Mouse (Mus musculus): Measurements from ENCODE around the gene Clmn. TPM values are rescaled to one million over a fixed set of nuclear protein-coding genes. Genes with fewer than 3 reads are reported as not detected.

Clmn gene
- polyA plus RNA-seq, 1 experiment from 2014 or later = 0.79 TPM

- no peaks in the 10 kb centered on the region for H3K27me3 ChIP-seq (ENCODE audit: control insufficient read depth, insufficient read depth, low read length)
- no peaks in the 10 kb centered on the region for H3K4me1 ChIP-seq (ENCODE audit: control insufficient read depth, insufficient read depth, low read length)
- no peak overlapping the region for H3K27ac ChIP-seq (ENCODE audit: low read depth, low read length)
- H3K4me2 ChIP-seq (ENCODE audit: low read depth, low read length) = no peak overlapping the region
- 93% methylated on average over 7 of the region's 7 CpGs for WGBS
- no peak overlapping the region for H3K4me3 ChIP-seq (ENCODE audit: low read depth, low read length)
- no peaks in the 10 kb centered on the region for H3K36me3 ChIP-seq (ENCODE audit: control insufficient read depth, insufficient read depth, low read length)
- H3K9ac ChIP-seq (replicated peaks; ENCODE audit: low read depth, low read length) = no peak overlapping the region
- H3K9me3 ChIP-seq (ENCODE audit: control insufficient read depth, low read length) = no peaks in the 10 kb centered on the region
- no peak for ATAC-seq (ENCODE audit: low read depth)
These were observed 106.8 kb downstream of the Clmn start for GRCm38 (mm10) chr12:104758066-104758465.

GRCm38 (mm10) chr12:104753686-104754085 is 111.2 kb downstream of the Clmn start:
- no peak for ATAC-seq (ENCODE audit: low read depth)
- Histone ChIP-seq H3K4me3 (ENCODE audit: low read depth, low read length) (no peak overlapping the region), H3K9ac (replicated peaks; ENCODE audit: low read depth, low read length) (no peak overlapping the region), H3K4me2 (ENCODE audit: low read depth, low read length) (no peak overlapping the region), H3K27ac (ENCODE audit: low read depth, low read length) (no peak overlapping the region), H3K9me3 (ENCODE audit: control insufficient read depth, low read length) (no peaks in the 10 kb centered on the region), H3K36me3 (ENCODE audit: control insufficient read depth, insufficient read depth, low read length) (no peaks in the 10 kb centered on the region), H3K27me3 (ENCODE audit: control insufficient read depth, insufficient read depth, low read length) (no peaks in the 10 kb centered on the region), H3K4me1 (ENCODE audit: control insufficient read depth, insufficient read depth, low read length) (peaks cover 22% of the 10 kb centered on the region)
- WGBS = 66% methylated on average over 4 of the region's 4 CpGs

- H3K27ac ChIP-seq (ENCODE audit: low read depth, low read length) = peak within 1 kb of the TSS; percentile 90
- H3K36me3 ChIP-seq (ENCODE audit: control insufficient read depth, insufficient read depth, low read length) = no peaks in the 10 kb centered on the region
- H3K4me3 ChIP-seq (ENCODE audit: low read depth, low read length) = peak within 1 kb of the TSS; percentile 89
- H3K4me2 ChIP-seq (ENCODE audit: low read depth, low read length) = peak within 1 kb of the TSS; percentile 91
- peak; percentile 96 for ATAC-seq (ENCODE audit: low read depth)
- peaks cover 22% of the 10 kb centered on the region for H3K4me1 ChIP-seq (ENCODE audit: control insufficient read depth, insufficient read depth, low read length)
- no peaks in the 10 kb centered on the region for H3K9me3 ChIP-seq (ENCODE audit: control insufficient read depth, low read length)
- under 1% methylated on average over 85 of the region's 94 CpGs for WGBS
- no peaks in the 10 kb centered on the region for H3K27me3 ChIP-seq (ENCODE audit: control insufficient read depth, insufficient read depth, low read length)
- H3K9ac ChIP-seq (replicated peaks; ENCODE audit: low read depth, low read length) = peak within 1 kb of the TSS; percentile 97
These were observed 112.8 kb downstream of the Clmn start, which contains the start of gene Dicer1 for GRCm38 (mm10) chr12:104751814-104752765. Gene Dicer1, minus strand, starts transcription at chr12:104751952.

- peaks cover 22% of the 10 kb centered on the region for H3K4me1 ChIP-seq (ENCODE audit: control insufficient read depth, insufficient read depth, low read length)
- no peaks in the 10 kb centered on the region for H3K27me3 ChIP-seq (ENCODE audit: control insufficient read depth, insufficient read depth, low read length)
- WGBS = under 1% methylated on average over 37 of the region's 52 CpGs
- no peaks in the 10 kb centered on the region for H3K9me3 ChIP-seq (ENCODE audit: control insufficient read depth, low read length)
- H3K9ac ChIP-seq (replicated peaks; ENCODE audit: low read depth, low read length) = peak overlapping the region; percentile 97
- H3K27ac ChIP-seq (ENCODE audit: low read depth, low read length) = peak overlapping the region; percentile 90
- H3K4me3 ChIP-seq (ENCODE audit: low read depth, low read length) = peak overlapping the region; percentile 89
- ATAC-seq (ENCODE audit: low read depth) = peak; percentile 56
- H3K4me2 ChIP-seq (ENCODE audit: low read depth, low read length) = peak overlapping the region; percentile 91
- H3K36me3 ChIP-seq (ENCODE audit: control insufficient read depth, insufficient read depth, low read length) = no peaks in the 10 kb centered on the region
These were observed 113.5 kb downstream of the Clmn start for GRCm38 (mm10) chr12:104751331-104751813.

- WGBS = 89% methylated on average over 2 of the region's 2 CpGs
- ATAC-seq (ENCODE audit: low read depth) = no peak
- Histone ChIP-seq H3K9me3 (ENCODE audit: control insufficient read depth, low read length) (no peaks in the 10 kb centered on the region), H3K4me1 (ENCODE audit: control insufficient read depth, insufficient read depth, low read length) (peaks cover 22% of the 10 kb centered on the region), H3K27me3 (ENCODE audit: control insufficient read depth, insufficient read depth, low read length) (no peaks in the 10 kb centered on the region), H3K4me3 (ENCODE audit: low read depth, low read length) (no peak overlapping the region), H3K9ac (replicated peaks; ENCODE audit: low read depth, low read length) (no peak overlapping the region), H3K4me2 (ENCODE audit: low read depth, low read length) (no peak overlapping the region), H3K36me3 (ENCODE audit: control insufficient read depth, insufficient read depth, low read length) (no peaks in the 10 kb centered on the region), H3K27ac (ENCODE audit: low read depth, low read length) (no peak overlapping the region)
These were observed 115.9 kb downstream of the Clmn start for GRCm38 (mm10) chr12:104748946-104749345.

GRCm38 (mm10) chr12:104747252-104747651 is 117.6 kb downstream of the Clmn start:
- H3K9ac ChIP-seq (replicated peaks; ENCODE audit: low read depth, low read length) = no peak overlapping the region
- no peaks in the 10 kb centered on the region for H3K27me3 ChIP-seq (ENCODE audit: control insufficient read depth, insufficient read depth, low read length)
- WGBS = 88% methylated on average over 5 of the region's 5 CpGs
- ATAC-seq (ENCODE audit: low read depth) = no peak
- no peak overlapping the region for H3K4me3 ChIP-seq (ENCODE audit: low read depth, low read length)
- H3K36me3 ChIP-seq (ENCODE audit: control insufficient read depth, insufficient read depth, low read length) = no peaks in the 10 kb centered on the region
- H3K27ac ChIP-seq (ENCODE audit: low read depth, low read length) = no peak overlapping the region
- peaks cover 25% of the 10 kb centered on the region for H3K4me1 ChIP-seq (ENCODE audit: control insufficient read depth, insufficient read depth, low read length)
- H3K4me2 ChIP-seq (ENCODE audit: low read depth, low read length) = no peak overlapping the region
- no peaks in the 10 kb centered on the region for H3K9me3 ChIP-seq (ENCODE audit: control insufficient read depth, low read length)

- Histone ChIP-seq H3K4me1 (ENCODE audit: control insufficient read depth, insufficient read depth, low read length) (peaks cover 25% of the 10 kb centered on the region), H3K4me3 (ENCODE audit: low read depth, low read length) (no peak overlapping the region), H3K9ac (replicated peaks; ENCODE audit: low read depth, low read length) (no peak overlapping the region)
These were observed 118.3 kb downstream of the Clmn start for GRCm38 (mm10) chr12:104746601-104747000.

GRCm38 (mm10) chr12:104743687-104744086 is 121.2 kb downstream of the Clmn start:
- no peak overlapping the region for H3K4me2 ChIP-seq (ENCODE audit: low read depth, low read length)
- H3K27ac ChIP-seq (ENCODE audit: low read depth, low read length) = no peak overlapping the region
- no peaks in the 10 kb centered on the region for H3K9me3 ChIP-seq (ENCODE audit: control insufficient read depth, low read length)
- WGBS = 51% methylated on average over 4 of the region's 4 CpGs
- H3K4me3 ChIP-seq (ENCODE audit: low read depth, low read length) = no peak overlapping the region
- ATAC-seq (ENCODE audit: low read depth) = 0 out of 2 replicates have a peak, but pooled peaks have one; percentile 54
- H3K36me3 ChIP-seq (ENCODE audit: control insufficient read depth, insufficient read depth, low read length) = no peaks in the 10 kb centered on the region
- peaks cover 7% of the 10 kb centered on the region; the same call in 1 of the 2 replicates for H3K4me1 ChIP-seq (ENCODE audit: control insufficient read depth, insufficient read depth, low read length)
- no peak overlapping the region for H3K9ac ChIP-seq (replicated peaks; ENCODE audit: low read depth, low read length)
- H3K27me3 ChIP-seq (ENCODE audit: control insufficient read depth, insufficient read depth, low read length) = no peaks in the 10 kb centered on the region

More at GRCm38 (mm10) chr12:104746601-104747000, 118.3 kb downstream of the Clmn start:
- no peak overlapping the region for H3K4me2 ChIP-seq (ENCODE audit: low read depth, low read length)
- H3K9me3 ChIP-seq (ENCODE audit: control insufficient read depth, low read length) = no peaks in the 10 kb centered on the region
- no peaks in the 10 kb centered on the region for H3K36me3 ChIP-seq (ENCODE audit: control insufficient read depth, insufficient read depth, low read length)
- no peak for ATAC-seq (ENCODE audit: low read depth)
- no peak overlapping the region for H3K27ac ChIP-seq (ENCODE audit: low read depth, low read length)
- 96% methylated on average over 2 of the region's 2 CpGs for WGBS
- no peaks in the 10 kb centered on the region for H3K27me3 ChIP-seq (ENCODE audit: control insufficient read depth, insufficient read depth, low read length)

- ATAC-seq (ENCODE audit: low read depth) = no peak
- Histone ChIP-seq H3K27ac (ENCODE audit: low read depth, low read length) (no peak overlapping the region), H3K36me3 (ENCODE audit: control insufficient read depth, insufficient read depth, low read length) (no peaks in the 10 kb centered on the region), H3K4me3 (ENCODE audit: low read depth, low read length) (no peak overlapping the region), H3K27me3 (ENCODE audit: control insufficient read depth, insufficient read depth, low read length) (no peaks in the 10 kb centered on the region), H3K4me1 (ENCODE audit: control insufficient read depth, insufficient read depth, low read length) (peaks cover 15% of the 10 kb centered on the region), H3K9me3 (ENCODE audit: control insufficient read depth, low read length) (no peaks in the 10 kb centered on the region), H3K4me2 (ENCODE audit: low read depth, low read length) (no peak overlapping the region), H3K9ac (replicated peaks; ENCODE audit: low read depth, low read length) (no peak overlapping the region)
- 81% methylated on average over 6 of the region's 6 CpGs for WGBS
These were observed 122.6 kb downstream of the Clmn start for GRCm38 (mm10) chr12:104742247-104742646.

Data from neural tube, embryonic 14.5 days (tissue).